Mouse (Mus musculus): ENCODE results near the gene Rbbp4. TPM values are rescaled to one million over a fixed set of nuclear protein-coding genes. Genes with fewer than 3 reads are reported as not detected.

Gene Rbbp4
- polyA plus RNA-seq, 1 experiment from 2014 or later, result 338 TPM

DNA sequence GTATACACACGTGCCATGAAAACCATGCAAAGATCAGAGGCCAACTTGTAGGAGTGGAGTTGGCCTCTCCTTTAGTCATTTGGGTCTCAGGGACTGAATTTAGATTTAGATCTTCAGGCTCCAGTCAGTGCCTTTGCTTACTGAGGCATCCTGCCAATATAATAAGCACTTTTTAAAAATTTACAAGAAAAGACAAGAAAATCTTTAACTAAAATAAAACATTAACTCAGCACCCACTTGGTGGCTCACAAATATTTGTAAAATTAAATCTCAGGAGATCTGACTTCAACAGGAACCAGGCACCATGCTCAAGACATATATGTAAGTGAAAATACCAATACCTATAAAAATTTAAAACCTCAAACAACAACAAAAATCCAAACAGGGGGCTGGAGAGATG, 14.3 kb downstream of the Rbbp4 start:
- ATAC-seq (ENCODE audit: insufficient number of reproducible peaks, low FRiP score, low TSS enrichment, low read depth), result no peak
- H3K27ac ChIP-seq, result no peak overlapping the region
- H3K36me3 ChIP-seq, result peaks cover 81% of the 10 kb centered on the region
- H3K27me3 ChIP-seq, result no peaks in the 10 kb centered on the region
- no peaks in the 10 kb centered on the region for H3K4me1 ChIP-seq
- H3K4me3 ChIP-seq, result no peak overlapping the region
- no peak overlapping the region for H3K9ac ChIP-seq
- no peak overlapping the region for H3K4me2 ChIP-seq
- 93% methylated on average over 1 of the region's 1 CpGs for WGBS
- H3K9me3 ChIP-seq, result no peaks in the 10 kb centered on the region

DNA sequence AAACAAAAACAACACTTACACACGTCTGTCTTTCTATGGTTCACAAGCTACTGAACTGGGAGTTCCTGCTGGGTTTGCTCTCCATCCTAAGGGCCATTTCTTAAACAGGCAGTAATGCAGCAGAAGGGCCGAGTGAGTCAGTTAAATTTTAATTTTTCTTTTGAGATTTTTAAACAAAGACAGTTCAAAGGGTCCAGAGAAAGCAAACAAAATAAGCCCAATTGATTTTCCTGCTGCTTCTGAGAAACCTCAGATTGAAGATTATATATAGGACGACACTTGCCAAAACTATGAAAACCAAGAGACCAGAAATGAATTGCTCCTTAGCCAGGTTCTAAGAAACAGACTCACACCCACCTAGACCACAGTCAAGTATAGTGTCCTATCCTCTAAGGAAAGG, 21.3 kb downstream of the Rbbp4 start:
- Histone ChIP-seq H3K9ac (no peak overlapping the region), H3K4me2 (no peak overlapping the region), H3K4me1 (no peaks in the 10 kb centered on the region), H3K27me3 (no peaks in the 10 kb centered on the region), H3K36me3 (peaks cover 89% of the 10 kb centered on the region), H3K9me3 (no peaks in the 10 kb centered on the region), H3K4me3 (no peak overlapping the region), H3K27ac (no peak overlapping the region)
- 81% methylated on average over 3 of the region's 3 CpGs for WGBS
- no peak for ATAC-seq (ENCODE audit: insufficient number of reproducible peaks, low FRiP score, low TSS enrichment, low read depth)

DNA sequence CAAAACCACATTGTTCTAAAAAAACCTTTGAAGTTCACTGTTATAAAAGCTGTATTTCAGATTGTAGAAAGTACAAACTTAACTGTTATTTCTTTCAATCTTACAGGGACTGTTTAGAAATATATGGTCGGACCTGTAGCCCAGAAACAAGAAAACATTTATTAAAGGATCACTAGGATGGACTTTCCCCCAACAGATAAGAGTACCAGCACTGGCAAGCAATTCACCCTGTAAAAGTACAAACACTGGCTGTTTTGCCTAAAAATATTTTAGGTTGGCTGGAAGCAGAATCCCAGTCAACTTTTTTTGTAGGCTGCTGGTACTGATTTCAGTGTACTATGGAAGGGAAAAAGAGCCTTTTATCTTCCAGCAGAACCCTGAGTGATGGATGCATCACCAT, 27.2 kb downstream of the Rbbp4 start:
- WGBS, result 90% methylated on average over 1 of the region's 1 CpGs
- ATAC-seq (ENCODE audit: insufficient number of reproducible peaks, low FRiP score, low TSS enrichment, low read depth), result no peak
- H3K4me3 ChIP-seq, result no peak overlapping the region
- peaks cover 66% of the 10 kb centered on the region for H3K36me3 ChIP-seq
- no peaks in the 10 kb centered on the region for H3K9me3 ChIP-seq
- no peaks in the 10 kb centered on the region for H3K4me1 ChIP-seq
- no peak overlapping the region for H3K27ac ChIP-seq
- H3K9ac ChIP-seq, result no peak overlapping the region
- no peaks in the 10 kb centered on the region for H3K27me3 ChIP-seq
- H3K4me2 ChIP-seq, result no peak overlapping the region

DNA sequence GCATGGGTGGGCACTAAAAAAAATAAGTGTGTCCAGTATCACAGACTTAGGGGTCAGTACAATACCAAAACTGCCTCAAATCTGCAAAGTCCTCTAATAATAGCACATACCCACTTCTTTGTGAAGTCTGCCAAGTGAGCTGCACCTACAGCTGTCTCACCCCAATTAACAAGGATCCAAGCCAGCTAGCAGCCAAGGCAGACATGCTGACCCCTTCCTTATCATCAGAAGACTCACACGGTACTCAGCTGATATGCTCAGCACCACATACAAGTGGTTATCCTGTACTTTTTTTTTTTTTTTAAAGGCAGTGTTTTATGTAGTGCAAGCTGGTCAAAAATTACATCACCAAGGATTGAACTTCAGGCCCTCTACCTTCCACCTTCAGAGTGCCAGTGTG, 30.9 kb downstream of the Rbbp4 start:
- WGBS, result 57% methylated on average over 1 of the region's 1 CpGs
- no peak for ATAC-seq (ENCODE audit: insufficient number of reproducible peaks, low FRiP score, low TSS enrichment, low read depth)

DNA sequence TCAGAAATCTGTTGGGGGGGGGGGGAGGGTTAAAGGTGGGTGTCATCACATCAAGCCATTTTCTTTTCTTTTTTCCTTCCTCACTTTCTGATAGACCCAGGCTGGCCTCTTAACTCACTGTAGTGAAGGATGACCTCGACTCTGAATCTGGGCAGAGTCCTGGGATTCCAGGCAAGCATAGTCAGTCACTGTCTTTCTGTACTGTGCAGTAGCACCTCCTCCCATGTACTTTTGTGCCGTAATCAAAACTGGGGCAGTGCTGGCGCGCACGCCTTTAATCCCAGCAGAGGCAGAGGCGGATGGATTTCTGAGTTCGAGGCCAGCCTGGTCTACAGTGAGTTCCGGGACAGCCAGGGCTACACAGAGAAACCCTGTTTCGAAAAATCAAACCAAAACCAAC, 31.4 kb downstream of the Rbbp4 start:
- Histone ChIP-seq H3K4me1 (no peaks in the 10 kb centered on the region), H3K9ac (no peak overlapping the region), H3K4me3 (no peak overlapping the region), H3K4me2 (no peak overlapping the region), H3K27me3 (no peaks in the 10 kb centered on the region), H3K9me3 (no peaks in the 10 kb centered on the region), H3K36me3 (peaks cover 33% of the 10 kb centered on the region), H3K27ac (no peak overlapping the region)
- no peak for ATAC-seq (ENCODE audit: insufficient number of reproducible peaks, low FRiP score, low TSS enrichment, low read depth)
- WGBS, result 86% methylated on average over 9 of the region's 9 CpGs

More for the DNA sequence above, 30.9 kb downstream of the Rbbp4 start:
- peaks cover 38% of the 10 kb centered on the region for H3K36me3 ChIP-seq
- no peak overlapping the region for H3K4me3 ChIP-seq
- H3K27ac ChIP-seq, result no peak overlapping the region
- no peaks in the 10 kb centered on the region for H3K27me3 ChIP-seq
- no peaks in the 10 kb centered on the region for H3K9me3 ChIP-seq
- H3K9ac ChIP-seq, result no peak overlapping the region
- no peak overlapping the region for H3K4me2 ChIP-seq
- no peaks in the 10 kb centered on the region for H3K4me1 ChIP-seq

DNA sequence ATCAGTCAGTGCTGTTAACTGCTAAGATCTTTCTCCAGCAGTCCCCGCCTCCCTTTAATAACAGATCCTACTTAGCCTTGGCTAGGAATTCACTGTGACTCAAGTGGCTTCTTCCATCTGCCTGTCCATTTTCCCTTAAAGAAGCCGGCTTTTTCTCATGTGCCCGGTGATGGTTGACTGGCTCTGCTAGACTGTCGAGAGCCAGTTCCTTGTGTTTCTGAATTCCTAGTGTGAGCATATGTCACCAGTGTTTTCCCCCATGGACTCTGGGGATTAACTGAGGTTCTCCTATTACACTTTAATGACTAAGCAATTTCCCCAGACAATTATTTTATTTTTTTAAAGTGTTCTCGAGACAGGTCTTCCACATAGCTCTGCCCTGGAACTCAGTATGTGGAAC, 31.8 kb downstream of the Rbbp4 start:
- Histone ChIP-seq H3K27ac (no peak overlapping the region), H3K9me3 (no peaks in the 10 kb centered on the region), H3K36me3 (peaks cover 29% of the 10 kb centered on the region), H3K9ac (no peak overlapping the region), H3K4me2 (no peak overlapping the region), H3K4me3 (no peak overlapping the region), H3K4me1 (no peaks in the 10 kb centered on the region), H3K27me3 (no peaks in the 10 kb centered on the region)
- ATAC-seq (ENCODE audit: insufficient number of reproducible peaks, low FRiP score, low TSS enrichment, low read depth), result no peak
- WGBS, result 66% methylated on average over 5 of the region's 5 CpGs

DNA sequence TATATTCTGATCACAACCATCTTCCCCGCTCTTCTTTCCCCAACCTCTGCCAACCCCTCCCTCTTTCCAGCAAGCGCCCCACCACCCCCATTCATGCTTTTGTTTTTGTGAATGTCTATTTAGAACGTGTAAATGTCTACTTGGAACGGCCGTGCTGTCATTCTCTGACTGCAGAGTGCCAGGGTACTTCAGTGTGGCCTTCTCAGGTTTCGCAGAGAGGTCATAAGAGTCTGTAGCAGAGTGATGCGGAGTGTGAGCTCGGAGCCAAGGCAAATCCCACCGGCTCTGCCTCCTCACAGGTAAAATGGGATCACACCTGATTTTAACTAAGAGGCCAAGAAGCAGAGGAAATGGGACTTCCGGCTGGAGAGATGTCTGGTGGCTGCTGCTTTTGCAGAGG, 36.0 kb downstream of the Rbbp4 start:
- WGBS, result 47% methylated on average over 10 of the region's 10 CpGs
- H3K4me2 ChIP-seq, result no peak overlapping the region
- H3K4me3 ChIP-seq, result no peak overlapping the region
- H3K27ac ChIP-seq, result no peak overlapping the region; the same call in 1 of the 2 replicates
- H3K36me3 ChIP-seq, result no peaks in the 10 kb centered on the region
- no peaks in the 10 kb centered on the region for H3K27me3 ChIP-seq
- no peak overlapping the region for H3K9ac ChIP-seq
- no peak for ATAC-seq (ENCODE audit: insufficient number of reproducible peaks, low FRiP score, low TSS enrichment, low read depth)
- no peaks in the 10 kb centered on the region for H3K4me1 ChIP-seq
- no peaks in the 10 kb centered on the region for H3K9me3 ChIP-seq

DNA sequence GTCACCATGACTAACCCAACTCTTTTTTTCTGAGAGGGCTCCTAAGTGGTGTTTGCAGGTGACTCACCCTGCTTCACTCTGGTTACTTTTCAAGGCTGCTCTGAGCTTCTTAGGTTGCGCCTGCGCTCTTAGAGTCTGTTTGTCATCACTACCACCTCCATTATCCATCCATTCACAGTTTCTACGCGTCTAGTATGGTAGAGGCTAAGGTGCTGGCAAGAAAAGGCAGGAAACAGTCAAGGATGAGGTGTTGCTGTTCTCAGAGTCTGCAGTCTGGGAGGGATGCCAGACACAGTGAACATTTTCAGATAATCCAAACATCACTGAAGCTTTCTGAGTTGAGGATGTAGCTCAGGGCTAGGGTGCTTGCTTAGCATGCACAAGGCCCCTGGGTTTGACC, 37.4 kb downstream of the Rbbp4 start:
- Histone ChIP-seq H3K9ac (no peak overlapping the region), H3K27ac (no peak overlapping the region), H3K9me3 (no peaks in the 10 kb centered on the region), H3K4me1 (peaks cover 8% of the 10 kb centered on the region; the same call in 1 of the 2 replicates), H3K4me3 (no peak overlapping the region), H3K4me2 (no peak overlapping the region), H3K27me3 (no peaks in the 10 kb centered on the region), H3K36me3 (no peaks in the 10 kb centered on the region)
- no peak for ATAC-seq (ENCODE audit: insufficient number of reproducible peaks, low FRiP score, low TSS enrichment, low read depth)
- 73% methylated on average over 4 of the region's 4 CpGs for WGBS

DNA sequence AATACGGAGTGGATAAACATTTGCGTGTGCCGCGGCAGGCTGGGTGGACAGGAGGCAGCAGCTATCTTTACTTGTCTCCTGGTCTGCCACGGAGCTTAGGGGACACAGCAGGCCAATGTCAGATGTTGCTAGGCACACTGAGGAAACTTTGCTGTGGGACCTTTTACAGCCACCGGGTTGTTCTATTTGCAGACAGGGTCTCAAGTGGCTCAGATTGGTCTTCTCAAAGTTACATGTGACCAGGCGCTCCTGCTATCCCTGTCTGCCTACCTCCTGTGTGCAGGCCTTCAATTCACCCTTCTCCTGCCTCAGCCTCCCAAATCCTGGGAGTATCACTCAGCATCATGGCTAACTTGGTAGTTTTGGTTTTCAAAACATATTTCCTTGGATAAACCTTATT, 39.1 kb downstream of the Rbbp4 start:
- H3K27ac ChIP-seq, result no peak overlapping the region
- no peak for ATAC-seq (ENCODE audit: insufficient number of reproducible peaks, low FRiP score, low TSS enrichment, low read depth)
- WGBS, result 86% methylated on average over 7 of the region's 7 CpGs

DNA sequence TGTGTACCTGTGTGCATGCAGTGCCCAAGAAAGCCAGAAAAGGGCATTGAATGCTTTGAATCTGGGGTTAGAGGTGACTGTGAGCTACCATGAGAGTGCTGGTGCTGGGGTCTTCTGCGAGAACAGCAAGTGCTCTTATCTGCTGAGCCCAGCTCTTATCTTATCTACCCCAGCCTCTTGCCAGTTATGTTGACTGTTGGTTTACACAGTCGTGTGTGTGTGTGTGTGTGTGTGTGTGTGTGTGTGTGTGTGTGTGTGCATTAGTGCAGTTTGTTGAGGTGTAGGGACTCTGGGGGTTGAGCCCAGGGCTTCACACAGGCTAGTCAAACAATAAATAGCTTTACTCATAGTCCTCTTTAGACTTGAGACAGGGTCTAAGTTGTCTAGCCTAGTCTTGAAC, 40.0 kb downstream of the Rbbp4 start:
- Histone ChIP-seq H3K4me2 (no peak overlapping the region), H3K9me3 (no peaks in the 10 kb centered on the region), H3K27ac (no peak overlapping the region), H3K27me3 (no peaks in the 10 kb centered on the region), H3K4me3 (no peak overlapping the region), H3K9ac (no peak overlapping the region), H3K36me3 (no peaks in the 10 kb centered on the region), H3K4me1 (peaks cover 8% of the 10 kb centered on the region; the same call in 1 of the 2 replicates)
- no peak for ATAC-seq (ENCODE audit: insufficient number of reproducible peaks, low FRiP score, low TSS enrichment, low read depth)
- 74% methylated on average over 2 of the region's 2 CpGs for WGBS

More for the DNA sequence above, 39.1 kb downstream of the Rbbp4 start:
- peaks cover 8% of the 10 kb centered on the region; the same call in 1 of the 2 replicates for H3K4me1 ChIP-seq
- no peak overlapping the region for H3K4me3 ChIP-seq
- no peaks in the 10 kb centered on the region for H3K9me3 ChIP-seq
- no peak overlapping the region for H3K4me2 ChIP-seq
- H3K9ac ChIP-seq, result no peak overlapping the region
- no peaks in the 10 kb centered on the region for H3K36me3 ChIP-seq
- H3K27me3 ChIP-seq, result no peaks in the 10 kb centered on the region

DNA sequence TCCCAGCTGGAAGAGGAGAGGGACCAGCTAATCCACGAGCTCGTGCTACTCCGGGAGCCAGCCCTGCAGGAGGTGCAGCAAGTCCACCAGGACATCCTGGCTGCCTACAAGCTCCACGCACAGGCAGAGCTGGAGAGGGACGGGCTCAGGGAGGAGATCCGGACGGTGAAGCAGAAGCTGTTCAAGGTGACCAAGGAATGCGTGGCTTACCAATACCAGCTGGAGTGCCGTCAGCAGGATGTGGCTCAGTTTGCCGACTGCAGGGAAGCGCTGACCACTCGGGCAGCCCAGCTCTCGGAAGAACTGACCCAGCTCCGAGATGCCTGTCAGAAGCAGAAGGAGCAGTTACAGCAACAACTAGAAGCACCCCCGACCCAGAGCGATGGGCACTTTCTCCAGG, 41.5 kb downstream of the Rbbp4 start:
- Histone ChIP-seq H3K27me3 (no peaks in the 10 kb centered on the region), H3K4me2 (peak overlapping the region; percentile 12; the same call in 1 of the 2 replicates), H3K36me3 (no peaks in the 10 kb centered on the region), H3K9ac (no peak overlapping the region), H3K4me1 (peaks cover 8% of the 10 kb centered on the region; the same call in 1 of the 2 replicates), H3K4me3 (no peak overlapping the region), H3K27ac (no peak overlapping the region; the same call in 1 of the 2 replicates), H3K9me3 (no peaks in the 10 kb centered on the region)
- WGBS, result 34% methylated on average over 16 of the region's 16 CpGs
- ATAC-seq (ENCODE audit: insufficient number of reproducible peaks, low FRiP score, low TSS enrichment, low read depth), result no peak

DNA sequence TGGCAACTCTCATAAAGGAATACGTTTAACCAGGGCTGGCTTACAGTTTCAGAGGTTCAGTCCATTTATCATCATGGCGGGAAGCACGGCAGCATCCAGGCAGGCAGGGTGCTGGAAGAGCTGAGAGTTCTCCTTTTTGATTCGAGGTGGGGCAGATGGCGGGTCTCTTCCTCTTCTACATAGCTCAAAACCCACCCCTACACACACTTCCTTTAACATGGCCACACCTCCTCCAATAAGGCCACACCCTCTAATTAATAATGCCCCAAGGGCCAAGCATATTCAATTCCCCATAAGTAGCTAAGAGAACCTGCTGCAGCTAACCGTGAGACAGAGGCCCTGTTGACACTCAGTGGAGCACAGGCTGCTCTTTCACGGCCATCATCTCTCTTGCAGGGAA, 42.3 kb downstream of the Rbbp4 start:
- Histone ChIP-seq H3K27me3 (peaks cover 3% of the 10 kb centered on the region; the same call in 1 of the 2 replicates), H3K4me1 (peaks cover 11% of the 10 kb centered on the region), H3K9me3 (no peaks in the 10 kb centered on the region), H3K4me3 (no peak overlapping the region), H3K4me2 (no peak overlapping the region), H3K27ac (no peak overlapping the region), H3K9ac (no peak overlapping the region), H3K36me3 (no peaks in the 10 kb centered on the region)
- no peak for ATAC-seq (ENCODE audit: insufficient number of reproducible peaks, low FRiP score, low TSS enrichment, low read depth)
- WGBS, result 63% methylated on average over 7 of the region's 7 CpGs

DNA sequence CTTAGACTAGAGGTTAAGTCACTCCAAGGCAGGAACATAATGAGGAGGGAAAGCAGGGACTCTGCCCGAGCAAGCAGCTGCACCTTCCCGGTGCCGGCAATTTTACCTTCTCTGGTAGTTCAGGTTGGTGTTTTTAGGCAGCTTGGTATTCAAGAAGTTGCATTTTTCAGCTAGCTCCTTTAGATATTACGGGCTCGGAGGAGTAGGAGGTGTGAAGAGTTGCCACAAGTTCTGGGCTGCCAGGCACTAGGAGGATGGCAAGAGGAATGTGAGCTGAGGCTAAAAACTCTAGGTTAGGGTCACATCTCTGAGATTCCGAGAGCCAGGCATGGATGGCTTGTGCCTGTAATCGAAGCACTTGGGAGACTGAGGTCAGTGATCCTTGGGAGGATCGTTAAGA, 45.5 kb downstream of the Rbbp4 start:
- Histone ChIP-seq H3K4me3 (no peak overlapping the region), H3K27ac (no peak overlapping the region), H3K9me3 (no peaks in the 10 kb centered on the region), H3K9ac (no peak overlapping the region), H3K4me2 (no peak overlapping the region), H3K4me1 (peaks cover 27% of the 10 kb centered on the region), H3K36me3 (no peaks in the 10 kb centered on the region), H3K27me3 (peaks cover 14% of the 10 kb centered on the region)
- no peak for ATAC-seq (ENCODE audit: insufficient number of reproducible peaks, low FRiP score, low TSS enrichment, low read depth)
- 83% methylated on average over 8 of the region's 8 CpGs for WGBS

Data from limb, embryonic 15.5 days (tissue).